Mouse (Mus musculus): ENCODE data around the gene Diaph2.
"Not testable (repeated sequence)": the region's sequence is repeated elsewhere in the genome, so short reads cannot be mapped to it uniquely, and the experiment has no call there.

The Diaph2 gene

DNA sequence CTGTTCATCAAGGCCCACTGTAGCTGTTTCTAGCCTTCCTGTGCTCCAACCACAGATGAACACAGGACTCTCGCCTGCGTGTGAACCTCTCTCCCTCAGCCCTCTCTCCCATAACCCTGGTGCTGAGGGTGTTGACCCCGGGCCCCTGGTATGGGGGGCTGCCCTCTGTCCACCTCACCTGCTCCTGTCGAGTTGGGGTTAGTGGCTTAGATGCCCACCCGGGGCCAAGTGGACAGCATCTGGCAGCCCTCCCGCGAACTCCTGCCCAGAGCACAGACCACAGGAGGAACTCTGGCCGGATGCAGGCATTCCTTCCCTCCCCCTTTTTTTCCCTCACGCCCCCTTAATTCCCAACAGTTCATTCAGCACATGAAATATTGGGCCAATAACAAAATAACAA lies 537.5 kb downstream of the Diaph2 start:
- DNase-seq (ENCODE audit: low spot score) = no peak

DNA sequence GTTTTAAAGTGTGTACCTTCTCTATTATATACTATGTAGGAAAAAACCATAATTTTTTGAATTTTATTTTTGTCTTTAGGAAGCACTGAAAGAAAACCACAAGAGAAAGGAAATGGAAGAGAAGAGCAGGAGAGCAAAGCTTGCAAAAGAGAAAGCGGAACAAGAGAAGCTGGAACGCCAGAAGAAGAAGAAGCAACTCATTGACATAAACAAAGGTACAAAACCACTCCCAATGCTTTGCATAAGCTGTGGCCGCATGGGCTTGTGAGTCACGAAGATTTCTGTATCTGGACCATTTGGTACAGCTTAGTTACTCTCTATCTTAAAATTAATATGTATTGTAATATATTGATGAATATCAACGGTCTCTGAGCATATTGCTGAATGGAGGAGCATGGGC lies 540.2 kb downstream of the Diaph2 start:
- no peak for DNase-seq (ENCODE audit: low spot score)

DNA sequence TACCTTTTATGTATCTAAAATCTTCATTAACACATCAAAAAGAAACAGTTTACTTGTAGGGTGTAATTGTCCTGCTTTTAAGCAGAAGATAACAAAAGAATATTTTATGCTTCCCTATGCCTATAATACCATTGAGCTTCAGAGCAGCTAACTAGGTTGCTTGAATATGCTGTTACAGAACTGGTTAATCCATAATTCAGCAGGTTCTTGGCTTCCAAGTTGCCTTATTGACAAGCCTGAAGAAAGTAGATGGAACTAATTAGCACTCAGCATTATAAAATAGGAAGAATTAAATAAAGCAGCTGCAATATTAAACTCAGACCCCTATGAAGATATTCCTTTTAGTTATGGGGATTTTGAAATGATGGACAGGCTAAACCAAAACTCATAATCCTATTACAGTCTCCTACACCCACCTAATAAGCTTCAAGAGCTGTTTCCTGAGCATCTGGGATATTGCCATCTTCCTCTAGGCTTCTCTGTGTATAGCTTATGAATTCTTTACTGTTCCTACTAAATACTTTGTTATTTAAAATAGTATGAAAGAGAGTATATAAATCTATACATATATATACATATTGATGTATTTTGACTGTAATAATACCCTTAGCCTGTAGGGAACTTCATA lies 601.4 kb downstream of the Diaph2 start:
- no peak for DNase-seq (ENCODE audit: low spot score)

DNA sequence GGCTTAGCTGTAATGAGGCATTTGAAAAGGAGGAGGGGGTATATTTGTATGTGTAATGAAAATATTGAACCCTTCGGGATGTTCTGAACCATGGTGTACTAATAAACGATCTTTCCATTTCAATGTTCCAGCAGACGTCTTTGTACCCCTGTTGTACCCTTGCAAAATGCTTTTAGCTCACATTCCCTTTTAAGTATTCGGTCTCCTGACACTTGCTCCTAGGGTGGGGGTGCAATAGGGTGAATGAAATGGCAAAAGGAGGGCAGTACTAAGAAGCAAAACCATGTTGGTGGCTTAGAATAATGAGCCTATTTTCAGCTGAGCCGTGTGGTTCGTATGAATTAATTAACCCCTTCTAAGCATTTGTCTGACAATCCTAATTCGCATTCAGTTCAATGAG lies 601.9 kb downstream of the Diaph2 start:
- DNase-seq (ENCODE audit: low spot score) = no peak

DNA sequence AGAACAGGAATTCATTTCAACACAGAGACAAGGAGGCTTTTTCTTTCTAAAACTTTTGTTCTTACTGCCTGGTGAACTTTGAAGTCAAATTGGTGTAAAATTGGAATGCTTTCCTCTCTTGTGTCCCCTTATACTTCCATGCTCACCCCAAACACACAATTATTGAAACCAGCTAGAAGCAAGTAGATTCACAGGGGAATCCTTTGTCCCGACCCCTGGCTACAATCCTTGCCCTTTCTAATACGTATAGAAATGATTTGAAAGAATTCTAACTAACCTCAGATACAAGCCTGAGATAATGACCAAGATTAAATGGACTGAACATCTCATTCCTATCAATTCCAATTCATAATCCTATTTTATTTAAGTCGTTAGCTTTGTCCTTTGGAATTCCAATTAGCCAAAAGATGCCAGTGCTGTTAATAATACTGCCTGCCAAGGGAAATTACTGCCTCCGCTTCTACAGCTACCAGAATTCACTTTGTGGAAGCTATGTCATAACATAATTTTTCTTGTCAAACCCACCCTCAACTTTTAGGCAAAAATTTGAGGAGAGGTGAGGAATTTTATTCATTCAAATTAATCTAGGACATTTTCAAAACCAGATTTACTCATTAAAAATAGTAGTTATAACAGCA lies 644.1 kb downstream of the Diaph2 start:
- DNase-seq (ENCODE audit: low spot score) = no peak

DNA sequence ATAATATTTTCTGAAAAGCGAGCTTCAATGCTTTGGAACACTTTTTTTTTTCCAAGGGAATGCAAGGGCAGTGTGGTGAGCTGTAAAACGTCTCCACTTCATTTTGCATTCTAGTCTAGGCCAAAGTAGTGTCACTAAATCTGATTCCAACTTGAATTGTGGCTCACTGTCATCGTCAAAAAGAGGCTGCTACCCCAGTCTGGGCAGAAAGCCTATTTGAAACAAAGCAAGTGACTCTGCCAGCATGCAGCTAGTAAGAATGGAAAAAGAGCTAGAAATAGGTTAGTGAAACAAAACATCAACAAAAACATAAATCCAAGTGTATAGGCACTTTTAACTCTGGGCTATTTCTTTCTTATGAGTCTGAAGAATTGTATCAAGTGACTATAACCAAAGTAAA lies 653.7 kb downstream of the Diaph2 start:
- no peak for DNase-seq (ENCODE audit: low spot score)

DNA sequence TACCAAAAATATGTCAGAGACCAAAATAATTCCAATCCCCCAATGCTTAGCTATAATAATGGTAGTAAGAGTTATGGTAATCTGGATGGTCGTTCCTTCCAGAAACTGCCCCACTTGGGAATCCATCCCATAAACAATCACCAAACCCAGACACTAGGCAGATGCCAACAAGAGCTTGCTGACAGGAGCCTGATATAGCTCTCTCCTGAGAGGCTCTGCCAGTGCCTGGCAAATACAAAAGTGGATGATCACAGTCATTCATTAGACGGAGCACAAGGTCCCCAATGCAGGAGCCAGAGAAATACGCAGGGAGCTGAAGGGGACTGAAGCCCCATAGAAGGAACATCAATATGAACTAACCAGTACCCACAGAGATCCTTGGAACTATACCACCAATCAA lies 657.9 kb downstream of the Diaph2 start:
- not testable (repeated sequence) for DNase-seq (ENCODE audit: low spot score)

DNA sequence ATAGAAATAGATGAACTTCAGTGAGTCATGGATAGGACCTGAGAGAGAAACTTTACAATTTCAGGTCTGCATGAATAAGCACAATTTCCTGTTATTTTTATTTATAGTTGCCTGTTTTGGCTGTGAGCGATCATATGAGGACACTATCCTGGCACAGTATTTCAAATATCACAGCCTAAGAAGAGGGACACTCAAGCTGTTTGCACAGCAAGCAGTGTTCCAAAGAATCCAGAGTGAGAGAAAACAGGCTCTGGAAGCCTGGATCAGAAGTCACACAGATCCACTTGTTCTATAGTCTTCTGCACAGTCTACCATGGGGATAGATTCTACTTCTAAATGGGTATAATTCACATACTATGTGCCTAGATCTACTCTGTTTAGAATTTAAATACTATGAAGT lies 659.4 kb downstream of the Diaph2 start:
- DNase-seq (ENCODE audit: low spot score) = no peak

DNA sequence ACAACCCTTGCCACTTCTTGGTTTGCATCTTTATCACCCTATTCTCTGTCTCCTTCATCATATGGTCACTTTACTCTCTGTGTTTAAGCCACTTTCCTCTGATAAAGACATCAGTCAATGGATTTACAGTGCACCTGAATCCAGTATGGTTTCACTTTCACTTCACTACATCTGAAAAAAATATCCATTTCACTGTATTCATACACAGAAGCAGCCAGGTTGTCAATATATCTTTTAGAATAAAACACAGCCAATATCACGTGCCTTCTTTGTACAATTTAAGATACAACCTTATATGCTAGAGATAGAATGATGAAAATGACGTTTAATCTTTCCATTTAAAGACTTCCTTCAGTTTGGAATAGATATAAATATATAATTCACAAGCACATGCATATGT lies 673.6 kb downstream of the Diaph2 start:
- no peak for DNase-seq (ENCODE audit: low spot score)

DNA sequence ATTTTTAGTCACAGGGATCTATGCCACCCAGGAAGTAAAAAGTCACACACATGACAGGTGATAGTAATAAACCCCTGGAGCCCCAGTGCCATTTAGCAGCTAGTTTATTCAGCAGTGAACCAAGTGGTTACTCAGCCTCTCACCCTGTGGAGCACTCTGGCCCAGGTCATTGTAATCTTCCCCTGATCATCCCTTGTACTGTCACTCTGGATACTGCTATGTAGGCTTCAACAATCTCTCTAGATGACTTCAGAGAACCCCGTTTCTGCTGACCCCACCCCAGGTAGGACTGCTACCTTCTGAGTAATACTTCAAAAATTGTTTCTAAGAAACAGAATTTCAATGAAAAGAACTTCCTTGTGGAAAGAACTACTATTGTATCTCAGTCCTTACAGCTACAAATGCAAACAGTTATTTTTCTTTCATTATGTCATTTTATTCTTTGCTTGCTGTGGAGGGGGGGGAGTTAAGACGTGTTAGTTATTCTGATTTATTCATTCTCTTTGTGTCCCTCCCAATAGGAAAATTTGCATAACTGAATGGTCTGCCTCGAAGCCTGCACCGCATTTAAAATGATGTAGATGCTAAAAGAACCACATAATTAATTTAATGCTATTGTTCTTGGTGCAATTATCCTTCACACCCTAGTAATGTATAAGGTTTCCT lies 702.4 kb downstream of the Diaph2 start:
- no peak for DNase-seq (ENCODE audit: low spot score)

DNA sequence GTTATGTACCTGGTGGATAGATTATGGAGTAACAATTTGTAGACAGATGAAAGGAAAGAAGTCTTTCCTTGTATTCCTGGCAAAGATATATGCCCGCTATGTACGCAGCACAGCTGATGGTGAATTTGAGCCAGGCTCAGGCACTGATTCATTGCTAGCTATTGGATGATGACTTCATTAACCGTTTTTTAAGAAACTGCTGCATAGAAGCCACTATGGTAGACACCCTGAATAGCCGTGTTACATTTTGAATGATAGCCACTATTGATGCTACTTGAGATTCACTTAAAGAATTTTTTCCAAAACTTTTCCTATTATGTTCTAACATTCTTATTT lies 702.9 kb downstream of the Diaph2 start:
- no peak for DNase-seq (ENCODE audit: low spot score)

DNA sequence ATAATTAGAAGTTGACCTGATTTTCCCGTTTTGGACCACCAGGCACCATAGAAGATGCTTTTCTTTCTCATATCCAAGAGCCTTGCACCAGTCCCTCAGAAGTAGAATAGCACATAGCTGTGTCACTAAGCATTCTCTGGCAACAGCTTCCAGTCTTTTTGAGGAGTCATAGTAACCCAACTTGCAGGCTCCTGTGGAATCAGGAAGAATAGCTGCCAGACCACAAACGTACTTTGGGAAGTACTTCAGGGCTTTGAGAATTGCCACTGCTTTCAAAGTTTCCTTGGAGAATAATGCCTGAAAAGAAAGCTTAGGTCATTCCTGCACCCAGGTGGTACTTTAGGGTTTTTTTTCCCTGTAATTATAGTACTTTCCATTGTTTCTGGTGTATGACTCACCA lies 723.6 kb downstream of the Diaph2 start:
- DNase-seq (ENCODE audit: low spot score) = no peak

DNA sequence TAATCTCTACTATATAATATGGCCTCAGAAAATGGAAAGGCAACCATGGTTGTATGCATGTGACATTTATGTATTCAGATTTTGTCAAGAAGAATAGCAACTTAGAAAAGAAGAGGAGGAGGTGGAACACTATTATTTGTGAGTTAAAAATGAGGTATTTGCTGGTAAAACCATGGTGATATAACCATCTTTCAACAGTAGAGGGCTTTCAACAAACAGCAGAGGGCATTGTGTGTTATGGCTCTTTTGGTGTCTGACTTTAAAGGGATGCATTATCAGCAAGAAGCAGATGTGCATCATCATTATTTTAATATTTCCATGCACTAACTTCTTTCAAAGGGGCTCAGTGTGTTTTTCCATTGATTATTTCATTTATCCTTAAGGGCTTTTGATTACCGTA lies 731.3 kb downstream of the Diaph2 start:
- no peak for DNase-seq (ENCODE audit: low spot score)

DNA sequence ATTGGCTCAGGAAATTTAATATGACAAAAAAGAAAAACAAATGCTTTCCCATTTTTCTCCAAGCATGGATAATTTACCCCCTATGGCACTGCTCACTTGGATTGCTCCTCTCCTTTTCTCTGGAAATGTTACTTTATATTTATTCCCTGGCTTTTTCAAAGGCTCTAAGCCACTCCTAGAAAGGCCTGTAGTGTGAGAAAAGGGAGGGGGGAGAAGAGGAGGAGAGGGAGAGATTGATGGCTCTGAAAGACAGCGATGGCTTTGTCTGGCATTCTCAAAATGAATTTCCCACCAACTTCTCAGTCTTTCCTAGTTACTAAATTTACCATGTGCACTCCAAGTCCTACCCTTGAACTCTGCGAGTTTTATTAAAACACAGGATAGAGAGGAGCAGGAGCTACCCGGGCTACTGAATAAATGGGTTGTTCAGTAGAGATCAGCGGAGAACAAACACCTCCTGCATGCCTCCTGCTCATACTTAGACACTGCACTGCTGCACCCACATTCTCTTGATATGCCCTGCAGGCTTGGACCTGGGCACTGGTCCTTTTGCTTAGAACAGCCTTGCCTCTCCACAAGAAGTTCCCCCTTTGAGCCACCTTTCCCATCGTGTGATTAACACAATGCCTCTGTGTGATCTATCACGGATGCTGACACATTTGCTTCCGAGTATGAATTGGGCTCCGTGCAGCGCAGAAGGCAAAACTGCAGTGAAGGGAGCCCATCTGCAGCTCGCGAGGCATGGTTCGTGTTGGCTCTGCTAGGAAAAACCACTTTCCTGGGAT lies 753.3 kb downstream of the Diaph2 start:
- DNase-seq (ENCODE audit: low spot score) = no peak

DNA sequence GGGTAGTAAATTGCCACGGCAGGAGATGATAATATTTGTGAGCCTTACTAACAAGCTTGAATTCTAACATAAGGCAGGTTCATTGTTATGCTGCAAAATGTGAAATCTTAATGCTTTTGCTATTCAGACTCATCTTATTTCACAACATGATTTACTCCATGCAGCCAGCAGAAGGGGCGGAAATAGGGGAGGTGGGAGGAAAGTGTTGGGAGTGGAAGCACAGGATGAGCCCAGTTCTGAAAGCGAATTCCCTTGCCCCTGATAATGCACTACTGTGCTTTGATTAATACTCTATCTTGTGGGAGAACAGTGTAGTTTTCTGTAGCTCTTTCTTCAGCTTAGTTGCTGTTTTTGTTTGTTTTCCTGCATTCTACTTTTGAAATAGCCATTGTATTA lies 753.9 kb downstream of the Diaph2 start:
- no peak for DNase-seq (ENCODE audit: low spot score)

DNA sequence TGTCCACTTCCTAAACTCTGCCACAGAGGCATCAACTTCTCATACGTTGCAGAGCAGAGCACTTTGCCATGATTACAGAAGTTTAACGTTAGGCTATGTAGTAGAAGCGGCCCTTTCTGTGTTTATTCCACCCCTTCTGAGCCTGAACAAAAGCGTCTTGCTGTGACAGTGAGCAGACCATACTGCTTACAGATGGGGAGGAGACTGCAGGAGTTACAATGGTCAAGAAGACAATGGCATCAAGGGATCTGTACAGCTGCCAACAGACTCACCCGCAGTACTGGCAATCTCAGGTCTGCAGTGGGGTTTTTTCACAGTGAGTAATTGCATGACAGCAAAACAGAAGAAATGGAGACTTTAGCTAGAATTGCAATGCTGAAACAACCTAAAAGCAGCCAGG lies 756.1 kb downstream of the Diaph2 start:
- DNase-seq (ENCODE audit: low spot score) = no peak
